Mouse (Mus musculus) liver, embryonic 14.5 days (tissue): Measurements from ENCODE around the gene Lekr1. TPM values are rescaled to one million over a fixed set of nuclear protein-coding genes. Genes with fewer than 3 reads are reported as not detected.

Experiments
- ATAC-seq: fragments of 200-750 bp; cut with Nextera tagmentation; 2 replicates; pipeline ENCODE4 v1.8.0; 2017; ENCODE audit warnings: moderate number of reproducible peaks, mild to moderate bottlenecking, moderate library complexity; ENCODE audit not compliant: insufficient read depth
- DNase-seq, 3 experiments: peaks; one replicate each; pipeline ENCODE4 v3.0.0-alpha.2; 2012 to 2013; ENCODE audit warnings: low read depth in 3 of 3, low spot score in 3 of 3
- H3K27ac ChIP-seq: fragments of 300-500 bp; sonication (generic); 2 replicates; pipeline ENCODE4 v1.5.1; 2014; ENCODE audit warnings: moderate library complexity, mild to moderate bottlenecking, control low read depth, inconsistent platforms
- H3K27me3 ChIP-seq: fragments of 300-500 bp; sonication (generic); 2 replicates; pipeline ENCODE4 v1.6.1; 2014; ENCODE audit warnings: mild to moderate bottlenecking, low read length, moderate library complexity; ENCODE audit not compliant: control insufficient read depth, insufficient read depth
- H3K36me3 ChIP-seq: fragments of 300-500 bp; sonication (generic); replicated peaks from 2 replicates; pipeline ENCODE4 v1.6.1; 2014; ENCODE audit warnings: low read depth; ENCODE audit not compliant: control insufficient read depth, insufficient read depth
- H3K4me1 ChIP-seq, 2 experiments: fragments of 200-500 bp in 1 of 2; fragments of 300-500 bp in 1 of 2; sonication (generic) in 1 of 2; replicated peaks; 2 replicates each; pipeline ENCODE4 v1.6.1; 2012 to 2014; ENCODE audit warnings: antibody characterized with exemption in 1 of 2, inconsistent platforms in 1 of 2, low read length in 1 of 2; ENCODE audit not compliant: control insufficient read depth in 2 of 2, insufficient read depth in 2 of 2
- H3K4me2 ChIP-seq: fragments of 300-500 bp; sonication (generic); 2 replicates; pipeline ENCODE4 v1.6.1; 2014; ENCODE audit warnings: low read depth, mild to moderate bottlenecking, control low read depth, moderate library complexity
- H3K4me3 ChIP-seq, 2 experiments: fragments of 200-500 bp in 1 of 2; fragments of 300-500 bp in 1 of 2; sonication (generic) in 1 of 2; 2 replicates each; pipeline ENCODE4 v1.5.1; 2012 to 2014; ENCODE audit warnings: low read depth in 2 of 2, low read length in 2 of 2, mild to moderate bottlenecking in 2 of 2, control low read depth in 1 of 2, inconsistent platforms in 1 of 2, moderate library complexity in 1 of 2; ENCODE audit not compliant: insufficient read depth in 1 of 2
- H3K9ac ChIP-seq: fragments of 300-500 bp; sonication (generic); replicated peaks from 2 replicates; pipeline ENCODE4 v1.6.1; 2014; ENCODE audit warnings: mild to moderate bottlenecking, control low read depth, moderate library complexity
- H3K9me3 ChIP-seq: fragments of 300-500 bp; sonication (generic); 2 replicates; pipeline ENCODE4 v1.6.1; 2016; ENCODE audit warnings: low read length, mixed read lengths; ENCODE audit not compliant: control insufficient read depth
- CTCF ChIP-seq: IDR thresholded peaks from 2 replicates; pipeline ENCODE4 v1.5.1; 2016; ENCODE audit warnings: antibody characterized with exemption, low read depth, control low read depth
- EP300 ChIP-seq: IDR thresholded peaks from 2 replicates; pipeline ENCODE4 v1.6.1; 2016; ENCODE audit warnings: antibody characterized with exemption, low read depth
- WGBS: fragments of 180-500 bp; shearing (Covaris S2); extraction: QIAGEN DNeasy Blood & Tissue Kit; methylation state at CpG from one replicate; pipeline ENCODE4 v1.1.7; 2014; ENCODE audit not compliant: insufficient replicate concordance; 5-methylcytosine and 5-hydroxymethylcytosine counted together
- polyA plus RNA-seq, 2 experiments: library from polyadenylated mRNA; depleted of rRNA in 1 of 2; stranded (reverse) in 1 of 2; unstranded in 1 of 2; fragments of >200 nt; fragmentation: Nextera tagmentation in 1 of 2; extraction: Ambion mirVana in 1 of 2; gene quantifications; 2 replicates each; pipeline versions ENCODE4 v1.2.1 to v1.2.3; 2012 to 2014

The Lekr1 gene
- polyA plus RNA-seq, 2 experiments = 0.48 to 0.96 TPM

DNA sequence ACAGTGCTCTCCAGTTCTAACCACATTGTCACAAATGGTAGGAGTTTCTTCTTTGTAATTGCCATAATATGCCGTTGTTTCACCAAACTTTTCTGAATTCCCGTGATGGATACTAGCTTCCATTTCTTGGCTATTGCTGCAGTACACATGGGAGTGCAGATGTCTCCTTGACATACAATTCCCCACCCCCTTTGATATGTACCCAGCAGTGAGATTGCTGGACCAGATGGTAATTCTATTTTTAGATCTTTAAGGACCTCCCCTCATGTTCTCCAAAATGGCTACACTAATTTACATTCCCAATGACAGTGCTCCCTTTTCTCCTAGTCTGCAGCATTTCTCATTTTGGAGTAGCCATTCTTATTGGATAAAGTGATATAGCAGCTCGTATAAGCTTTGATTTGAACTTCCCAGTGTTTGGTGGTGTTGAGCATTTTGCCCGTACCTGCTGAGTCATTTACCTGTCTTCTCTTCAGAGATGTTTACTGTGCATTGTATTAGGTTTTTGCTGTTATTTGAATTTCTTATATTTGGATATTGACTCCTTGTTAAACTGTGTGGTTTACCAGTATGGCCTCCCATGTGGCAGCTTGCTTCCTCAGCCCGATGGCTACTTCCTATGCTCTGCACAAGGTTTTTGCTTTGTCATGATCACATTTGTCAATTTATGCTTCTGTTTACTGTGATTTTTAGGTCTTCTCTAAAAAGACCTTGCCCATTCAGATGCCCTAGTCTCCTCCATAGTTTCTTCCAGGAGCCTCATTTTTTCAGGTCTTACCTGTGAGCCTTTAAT, 131.5 kb downstream of the Lekr1 start:
- 55% methylated on average over 5 of the region's 5 CpGs for WGBS
- Histone ChIP-seq H3K4me3 (no peak overlapping the region), H3K9me3 (no peaks in the 10 kb centered on the region), H3K36me3 (no peaks in the 10 kb centered on the region), H3K4me2 (no peak overlapping the region), H3K4me1 (no peaks in the 10 kb centered on the region), H3K9ac (no peak overlapping the region), H3K27me3 (no peaks in the 10 kb centered on the region), H3K27ac (no peak overlapping the region)
- no peak for TF ChIP-seq CTCF
- TF ChIP-seq EP300 = no peak
- no peak for DNase-seq
- ATAC-seq = no peak

- no peaks in the 10 kb centered on the region for H3K36me3 ChIP-seq
- H3K27me3 ChIP-seq = no peaks in the 10 kb centered on the region
- no peak overlapping the region for H3K27ac ChIP-seq
- no peak overlapping the region for H3K9ac ChIP-seq
- 47% methylated on average over 4 of the region's 4 CpGs for WGBS
- H3K4me1 ChIP-seq = no peaks in the 10 kb centered on the region
- ATAC-seq (no peak), DNase-seq (no peak)
- H3K9me3 ChIP-seq = no peaks in the 10 kb centered on the region
- no peak overlapping the region for H3K4me3 ChIP-seq
- no peak overlapping the region for H3K4me2 ChIP-seq
- TF ChIP-seq EP300 (no peak), CTCF (no peak)
Observed at GRCm38 (mm10) chr3:65800962-65801361, 134.9 kb downstream of the Lekr1 start.

GRCm38 (mm10) chr3:65802185-65802584, 136.2 kb downstream of the Lekr1 start:
- Histone ChIP-seq H3K9ac (no peak overlapping the region), H3K9me3 (no peaks in the 10 kb centered on the region), H3K27me3 (no peaks in the 10 kb centered on the region), H3K4me3 (no peak overlapping the region), H3K4me1 (no peaks in the 10 kb centered on the region), H3K36me3 (no peaks in the 10 kb centered on the region), H3K4me2 (no peak overlapping the region), H3K27ac (no peak overlapping the region)
- no peak for DNase-seq
- WGBS = 55% methylated on average over 5 of the region's 5 CpGs
- ATAC-seq = no peak
- no peak for TF ChIP-seq EP300
- no peak for TF ChIP-seq CTCF

- no peak for DNase-seq
- WGBS = 39% methylated on average over 5 of the region's 5 CpGs
- ATAC-seq = no peak
Observed at GRCm38 (mm10) chr3:65802868-65803267, 136.8 kb downstream of the Lekr1 start.

DNA sequence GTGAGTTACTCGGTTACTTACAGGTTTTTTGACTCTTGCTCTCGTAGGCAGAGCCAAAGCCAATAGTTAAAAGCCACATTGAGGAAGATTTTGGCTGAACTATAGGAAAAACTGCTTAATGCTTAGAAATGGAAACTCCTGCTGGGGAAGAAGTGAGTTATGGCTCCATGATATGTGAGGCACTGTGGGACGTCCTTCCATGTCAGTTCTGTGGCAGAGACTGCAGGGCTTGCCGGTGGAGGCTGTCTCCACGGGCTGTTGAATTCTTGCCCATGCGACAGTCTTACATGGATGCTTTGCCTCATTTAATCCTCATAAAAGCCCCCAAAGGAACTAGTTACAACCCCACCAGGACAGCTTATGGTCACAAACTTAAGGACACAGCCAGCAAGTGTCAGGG, 148.9 kb downstream of the Lekr1 start:
- 64% methylated on average over 6 of the region's 6 CpGs for WGBS
- TF ChIP-seq CTCF = no peak
- TF ChIP-seq EP300 = no peak
- DNase-seq = no peak
- Histone ChIP-seq H3K9me3 (no peaks in the 10 kb centered on the region), H3K4me2 (no peak overlapping the region), H3K27ac (no peak overlapping the region), H3K36me3 (no peaks in the 10 kb centered on the region), H3K9ac (no peak overlapping the region), H3K27me3 (no peaks in the 10 kb centered on the region), H3K4me1 (no peaks in the 10 kb centered on the region), H3K4me3 (no peak overlapping the region)
- no peak for ATAC-seq

More at GRCm38 (mm10) chr3:65802868-65803267, 136.8 kb downstream of the Lekr1 start:
- Histone ChIP-seq H3K9ac (no peak overlapping the region), H3K27me3 (no peaks in the 10 kb centered on the region), H3K9me3 (no peaks in the 10 kb centered on the region), H3K4me3 (no peak overlapping the region), H3K4me2 (no peak overlapping the region), H3K27ac (no peak overlapping the region), H3K4me1 (no peaks in the 10 kb centered on the region), H3K36me3 (no peaks in the 10 kb centered on the region)
- no peak for TF ChIP-seq EP300
- TF ChIP-seq CTCF = no peak
